Mouse (Mus musculus) kidney, embryonic 16.5 days (tissue): ENCODE results near the gene Fhdc1. TPM values are rescaled to one million over a fixed set of nuclear protein-coding genes. Genes with fewer than 3 reads are reported as not detected.
A peak's percentile ranks its signal among the peaks of the same experiment; 100 is the strongest.

Experiments used
- ATAC-seq: fragments of 200-750 bp; cut with Nextera tagmentation; 2 replicates; pipeline ENCODE4 v1.8.0; 2017; ENCODE audit warnings: moderate TSS enrichment; ENCODE audit not compliant: low FRiP score, low TSS enrichment
- H3K27ac ChIP-seq: fragments of 300-500 bp; sonication (generic); 2 replicates; pipeline ENCODE4 v1.5.1; 2014; ENCODE audit warnings: low read length
- H3K27me3 ChIP-seq: fragments of 300-500 bp; sonication (generic); 2 replicates; pipeline ENCODE4 v1.6.1; 2014; ENCODE audit warnings: low read length, control low read depth, mixed read lengths; ENCODE audit not compliant: insufficient read depth
- H3K36me3 ChIP-seq: fragments of 300-500 bp; sonication (generic); 2 replicates; pipeline ENCODE4 v1.6.1; 2014; ENCODE audit warnings: low read length, control low read depth, mixed read lengths; ENCODE audit not compliant: insufficient read depth
- H3K4me1 ChIP-seq: fragments of 300-500 bp; sonication (generic); 2 replicates; pipeline ENCODE4 v1.6.1; 2014; ENCODE audit warnings: low read length, control low read depth, mixed read lengths; ENCODE audit not compliant: insufficient read depth
- H3K4me2 ChIP-seq: fragments of 300-500 bp; sonication (generic); replicated peaks from 2 replicates; pipeline ENCODE4 v1.6.1; 2014; ENCODE audit warnings: low read depth, low read length
- H3K4me3 ChIP-seq: fragments of 300-500 bp; sonication (generic); 2 replicates; pipeline ENCODE4 v1.5.1; 2014; ENCODE audit warnings: mild to moderate bottlenecking, low read length
- H3K9ac ChIP-seq: fragments of 300-500 bp; sonication (generic); replicated peaks from 2 replicates; pipeline ENCODE4 v1.6.1; 2014; ENCODE audit warnings: low read length
- H3K9me3 ChIP-seq: fragments of 300-500 bp; sonication (generic); 2 replicates; pipeline ENCODE4 v1.6.1; 2016; ENCODE audit warnings: low read length, control low read depth
- WGBS: fragments of 180-500 bp; shearing (Covaris S2); extraction: QIAGEN DNeasy Blood & Tissue Kit; methylation state at CpG from one replicate; pipeline ENCODE4 v1.1.7; 2014; 5-methylcytosine and 5-hydroxymethylcytosine counted together
- polyA plus RNA-seq: library from polyadenylated mRNA; unstranded; fragments of >200 nt; fragmentation: Nextera tagmentation; extraction: Ambion mirVana; gene quantifications from 2 replicates; pipeline ENCODE4 v1.2.1, GENCODE M21; 2015

The Fhdc1 gene
- polyA plus RNA-seq, 1 experiment from 2014 or later: 3.9 TPM

DNA sequence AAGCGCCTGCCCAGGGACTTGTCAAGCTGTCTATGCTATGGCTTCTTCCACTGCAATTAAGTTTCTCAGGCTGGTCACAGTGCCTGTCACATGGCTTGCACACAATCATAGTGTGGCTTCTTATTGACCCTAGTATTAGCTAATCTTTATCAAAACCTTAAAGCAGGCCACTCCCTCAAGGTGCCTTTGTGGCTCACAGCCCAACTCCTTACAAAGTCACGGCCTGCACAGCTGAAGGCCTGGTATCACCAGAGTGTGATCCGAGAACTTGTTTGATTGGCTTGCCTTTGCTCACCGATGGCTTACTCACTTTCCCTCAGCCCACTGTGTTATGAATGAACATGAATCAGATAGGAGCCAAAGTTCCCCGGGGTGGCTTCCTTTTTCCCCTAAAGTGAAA is 52.5 kb downstream of the Fhdc1 start:
- ATAC-seq: no peak
- Histone ChIP-seq H3K9ac (no peak overlapping the region), H3K36me3 (no peaks in the 10 kb centered on the region), H3K27ac (no peak overlapping the region), H3K4me3 (no peak overlapping the region), H3K4me1 (peaks cover 12% of the 10 kb centered on the region), H3K27me3 (no peaks in the 10 kb centered on the region), H3K9me3 (no peaks in the 10 kb centered on the region), H3K4me2 (no peak overlapping the region)
- WGBS: 70% methylated on average over 5 of the region's 5 CpGs

DNA sequence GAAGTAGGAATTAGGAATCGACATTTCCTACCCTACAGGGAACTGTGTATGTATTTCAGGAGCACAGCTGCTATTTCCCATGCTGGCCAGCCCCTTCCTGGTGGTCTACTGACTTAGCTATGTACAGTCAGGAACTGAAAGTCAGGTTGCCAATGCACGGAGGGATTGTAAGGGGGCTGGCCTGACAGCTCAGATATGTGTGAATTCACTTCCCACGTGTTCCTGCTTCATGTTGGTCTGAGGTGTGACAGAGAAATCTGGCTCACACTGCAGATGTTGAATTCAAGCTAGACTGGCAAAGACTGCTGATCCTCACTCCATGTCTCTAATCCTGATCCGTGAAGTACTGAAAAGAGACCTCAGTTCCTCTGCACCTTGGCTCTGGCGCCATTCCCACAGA is 57.9 kb downstream of the Fhdc1 start:
- H3K9ac ChIP-seq: no peak overlapping the region
- no peaks in the 10 kb centered on the region for H3K27me3 ChIP-seq
- no peak overlapping the region for H3K4me3 ChIP-seq
- H3K4me1 ChIP-seq: no peaks in the 10 kb centered on the region
- ATAC-seq: no peak
- H3K9me3 ChIP-seq: no peaks in the 10 kb centered on the region
- H3K27ac ChIP-seq: no peak overlapping the region
- WGBS: 69% methylated on average over 5 of the region's 5 CpGs
- no peaks in the 10 kb centered on the region for H3K36me3 ChIP-seq
- no peak overlapping the region for H3K4me2 ChIP-seq

DNA sequence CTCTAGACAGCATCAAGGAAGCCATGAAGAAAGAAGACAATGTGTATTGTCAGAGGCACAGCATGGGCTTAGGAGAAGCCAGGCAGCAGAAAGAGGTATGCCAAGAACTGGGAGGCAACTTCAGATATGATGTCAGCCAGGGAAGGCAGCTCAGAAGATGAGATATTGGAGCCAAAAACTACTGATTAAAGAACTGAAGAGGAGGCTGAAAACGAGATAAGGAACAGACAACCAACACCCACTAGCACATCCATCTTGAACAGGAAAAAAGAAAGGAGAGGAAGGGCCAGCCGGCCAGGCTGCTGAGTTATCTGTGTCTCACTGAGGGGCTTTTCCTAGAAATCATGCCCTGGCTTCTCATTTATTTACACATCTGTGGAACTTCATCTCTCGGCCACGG is 66.4 kb downstream of the Fhdc1 start:
- no peak for ATAC-seq
- no peak overlapping the region for H3K4me2 ChIP-seq
- H3K36me3 ChIP-seq: no peaks in the 10 kb centered on the region
- no peak overlapping the region for H3K9ac ChIP-seq
- no peaks in the 10 kb centered on the region for H3K9me3 ChIP-seq
- H3K4me3 ChIP-seq: no peak overlapping the region
- 70% methylated on average over 4 of the region's 4 CpGs for WGBS
- no peak overlapping the region for H3K27ac ChIP-seq
- peaks cover 4% of the 10 kb centered on the region; the same call in 1 of the 2 replicates for H3K4me1 ChIP-seq
- no peaks in the 10 kb centered on the region for H3K27me3 ChIP-seq

DNA sequence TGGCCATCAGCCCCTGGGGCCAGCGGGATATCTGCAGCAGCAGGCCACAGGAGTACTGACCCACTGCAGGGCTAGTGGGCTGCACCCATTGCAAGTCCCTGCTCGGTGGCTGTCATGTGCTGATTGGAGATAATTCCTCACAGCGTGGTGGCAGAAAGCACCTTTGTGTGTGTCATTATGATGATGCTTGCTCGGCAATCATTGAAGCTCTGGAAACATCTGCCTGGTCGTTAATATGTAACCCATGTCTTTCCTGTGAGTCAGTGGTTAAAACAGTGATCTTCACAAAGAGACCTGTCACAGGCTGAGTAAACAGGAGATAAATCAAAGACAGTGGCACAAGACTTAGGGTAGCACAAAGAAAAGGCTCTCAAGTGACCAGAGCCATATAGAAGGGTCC is 67.3 kb downstream of the Fhdc1 start:
- Histone ChIP-seq H3K4me2 (no peak overlapping the region), H3K4me3 (no peak overlapping the region), H3K9me3 (no peaks in the 10 kb centered on the region), H3K27me3 (no peaks in the 10 kb centered on the region), H3K27ac (no peak overlapping the region), H3K4me1 (peaks cover 9% of the 10 kb centered on the region; the same call in 1 of the 2 replicates), H3K36me3 (no peaks in the 10 kb centered on the region), H3K9ac (no peak overlapping the region)
- ATAC-seq: peak; percentile 50; the same call in 1 of the 2 replicates
- WGBS: 42% methylated on average over 5 of the region's 5 CpGs

DNA sequence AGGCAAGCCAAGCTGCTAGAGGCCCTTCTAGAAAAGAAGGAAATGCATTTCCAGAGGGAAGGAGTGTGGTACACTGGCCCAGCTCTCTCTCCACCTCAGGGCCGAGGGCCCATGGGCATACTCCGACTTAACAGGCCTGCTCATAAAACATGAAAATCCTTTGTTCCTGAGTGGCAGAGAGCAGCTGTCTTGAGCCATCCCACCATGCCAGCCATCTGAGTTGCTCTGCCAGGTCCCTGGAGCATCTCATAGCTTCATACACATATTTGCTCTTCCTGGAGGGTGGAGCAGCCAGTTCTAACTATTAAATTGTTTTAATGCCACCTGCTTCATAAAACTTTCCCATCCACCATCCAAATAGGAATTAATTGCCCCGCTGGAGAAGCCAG is 70.8 kb downstream of the Fhdc1 start:
- ATAC-seq: no peak
- Histone ChIP-seq H3K9ac (no peak overlapping the region), H3K36me3 (no peaks in the 10 kb centered on the region), H3K4me1 (peaks cover 9% of the 10 kb centered on the region; the same call in 1 of the 2 replicates), H3K27ac (no peak overlapping the region), H3K4me2 (no peak overlapping the region), H3K27me3 (no peaks in the 10 kb centered on the region), H3K9me3 (no peaks in the 10 kb centered on the region), H3K4me3 (no peak overlapping the region)
- 73% methylated on average over 3 of the region's 3 CpGs for WGBS

DNA sequence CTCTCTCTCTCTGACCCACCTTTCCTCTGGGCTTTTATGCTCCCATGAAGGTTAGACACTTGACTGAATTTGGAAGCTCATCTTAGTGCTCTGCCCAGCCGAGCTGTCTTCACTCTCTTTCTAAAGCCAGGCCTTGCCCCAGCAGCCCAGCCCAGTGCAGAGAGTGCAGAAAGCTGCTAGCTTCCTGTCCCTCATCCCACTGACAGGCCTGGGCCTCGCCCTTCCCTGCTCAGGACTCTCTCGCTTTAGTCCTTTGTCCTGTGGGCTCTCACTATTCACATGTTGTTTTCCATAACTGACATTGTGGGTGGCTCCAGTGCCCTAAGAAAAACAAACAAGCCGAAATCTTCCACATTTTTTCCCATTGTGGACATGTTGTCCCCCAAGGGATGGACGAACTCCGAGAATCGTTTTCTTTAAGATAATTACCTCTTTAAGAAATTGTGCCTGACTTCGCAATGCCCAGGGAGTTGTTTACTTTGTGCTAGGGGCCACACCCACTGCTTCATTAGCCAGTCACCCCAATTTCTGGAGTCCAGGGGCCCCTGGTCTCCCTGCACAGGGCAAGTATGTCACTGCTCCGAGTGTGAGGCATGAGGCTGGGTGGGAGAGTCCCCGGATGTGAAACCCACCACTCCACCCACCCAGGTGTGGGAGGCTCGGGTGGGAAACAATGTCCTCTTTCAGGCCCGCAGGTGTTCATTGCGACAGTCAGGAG is 71.3 kb downstream of the Fhdc1 start:
- Histone ChIP-seq H3K4me1 (peaks cover 9% of the 10 kb centered on the region; the same call in 1 of the 2 replicates), H3K27ac (no peak overlapping the region), H3K4me3 (no peak overlapping the region), H3K9me3 (no peaks in the 10 kb centered on the region), H3K27me3 (no peaks in the 10 kb centered on the region), H3K36me3 (no peaks in the 10 kb centered on the region), H3K4me2 (no peak overlapping the region), H3K9ac (no peak overlapping the region)
- peak; percentile 49; the same call in 1 of the 2 replicates for ATAC-seq
- WGBS: 42% methylated on average over 13 of the region's 13 CpGs

DNA sequence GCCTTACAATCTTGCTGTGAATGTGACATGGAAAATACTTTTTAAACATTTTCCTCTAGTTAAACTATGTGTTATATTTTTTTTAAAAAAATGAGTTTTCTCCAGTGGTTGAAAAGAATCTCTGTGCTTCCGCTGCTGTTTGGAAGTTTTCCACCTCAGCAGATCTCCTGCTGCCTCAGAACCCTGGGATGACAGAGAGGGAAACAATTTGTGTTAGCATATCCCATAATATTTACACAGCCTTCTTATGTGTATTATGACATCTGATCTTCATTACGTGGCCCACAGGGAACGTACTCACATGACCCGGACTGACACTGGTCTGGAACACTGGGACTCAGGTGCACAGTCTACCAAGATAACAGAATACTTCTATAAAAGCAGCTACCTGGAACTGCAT is 74.7 kb downstream of the Fhdc1 start:
- no peak overlapping the region for H3K4me2 ChIP-seq
- 84% methylated on average over 4 of the region's 4 CpGs for WGBS
- peaks cover 9% of the 10 kb centered on the region; the same call in 1 of the 2 replicates for H3K4me1 ChIP-seq
- ATAC-seq: no peak
- H3K4me3 ChIP-seq: no peak overlapping the region
- H3K36me3 ChIP-seq: no peaks in the 10 kb centered on the region
- no peak overlapping the region for H3K27ac ChIP-seq
- H3K27me3 ChIP-seq: no peaks in the 10 kb centered on the region
- no peaks in the 10 kb centered on the region for H3K9me3 ChIP-seq
- H3K9ac ChIP-seq: no peak overlapping the region

DNA sequence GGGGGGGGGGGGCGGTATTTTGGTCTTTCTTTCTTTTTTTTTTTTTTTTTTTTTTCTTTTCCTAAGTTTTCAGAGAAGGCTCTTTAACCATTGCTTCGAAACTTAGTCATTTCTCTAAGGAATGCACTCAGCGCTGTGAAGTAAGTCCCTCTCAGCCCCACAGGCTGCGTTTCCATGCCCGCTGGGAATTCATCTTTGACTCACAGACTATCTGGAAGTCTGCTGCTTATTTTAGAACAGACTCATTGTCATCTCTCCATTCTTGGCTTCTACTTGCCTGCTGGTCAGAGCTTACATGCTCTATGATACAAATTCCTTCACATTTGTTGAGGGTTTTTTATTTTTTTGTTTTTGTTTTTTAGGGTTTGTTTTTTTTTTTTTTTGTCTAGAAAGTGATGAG is 76.8 kb downstream of the Fhdc1 start:
- Histone ChIP-seq H3K9ac (no peak overlapping the region), H3K4me3 (no peak overlapping the region), H3K4me1 (no peaks in the 10 kb centered on the region), H3K9me3 (no peaks in the 10 kb centered on the region), H3K36me3 (no peaks in the 10 kb centered on the region), H3K4me2 (no peak overlapping the region), H3K27me3 (no peaks in the 10 kb centered on the region), H3K27ac (no peak overlapping the region)
- WGBS: 64% methylated on average over 5 of the region's 5 CpGs
- ATAC-seq: no peak

DNA sequence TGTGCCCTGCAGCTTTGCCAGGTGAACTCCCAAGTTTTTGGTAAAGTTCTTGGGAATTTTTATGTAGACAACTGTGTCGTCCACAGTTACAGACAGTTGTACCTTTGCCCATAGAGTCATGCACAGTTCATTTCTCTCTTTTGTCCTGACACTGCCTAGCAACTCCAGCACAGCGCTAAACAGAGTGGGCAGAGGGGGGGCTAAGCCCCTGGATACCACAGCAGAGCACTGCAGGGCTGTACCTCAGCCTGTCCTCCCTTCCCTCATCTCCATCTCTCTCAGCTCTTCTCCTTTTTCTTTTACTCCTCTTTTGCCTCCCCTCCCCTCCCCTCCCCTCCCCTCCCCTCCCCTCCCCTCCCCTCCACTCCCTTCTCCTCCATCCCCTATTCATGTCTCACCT is 77.5 kb downstream of the Fhdc1 start:
- H3K4me3 ChIP-seq: no peak overlapping the region
- no peak for ATAC-seq
- H3K36me3 ChIP-seq: no peaks in the 10 kb centered on the region
- H3K9me3 ChIP-seq: no peaks in the 10 kb centered on the region
- no peak overlapping the region for H3K9ac ChIP-seq
- WGBS: 81% methylated on average over 2 of the region's 2 CpGs
- H3K4me2 ChIP-seq: no peak overlapping the region
- no peaks in the 10 kb centered on the region for H3K27me3 ChIP-seq
- H3K4me1 ChIP-seq: no peaks in the 10 kb centered on the region
- no peak overlapping the region for H3K27ac ChIP-seq

DNA sequence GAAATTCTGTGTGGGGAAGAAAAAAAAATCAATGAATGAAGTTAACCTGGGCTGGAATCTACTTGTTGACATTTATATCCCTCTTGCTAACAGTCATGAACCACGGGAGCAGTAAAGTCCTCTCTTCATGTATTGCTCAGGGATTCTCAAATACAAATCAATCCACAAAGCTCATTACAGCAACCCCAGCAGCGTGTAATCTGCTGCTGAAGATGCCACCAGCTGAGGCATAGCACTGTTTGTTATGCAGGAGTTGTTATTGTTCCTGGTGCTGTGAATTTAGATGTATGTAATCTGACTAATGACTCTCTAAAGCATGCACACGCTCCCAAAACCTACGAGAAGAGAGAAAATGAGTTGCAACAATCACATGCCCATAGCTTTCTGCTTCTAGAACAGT is 82.3 kb downstream of the Fhdc1 start:
- 73% methylated on average over 4 of the region's 4 CpGs for WGBS
- no peaks in the 10 kb centered on the region for H3K36me3 ChIP-seq
- H3K9me3 ChIP-seq: no peaks in the 10 kb centered on the region
- H3K4me3 ChIP-seq: no peak overlapping the region
- no peak for ATAC-seq
- H3K9ac ChIP-seq: no peak overlapping the region
- no peaks in the 10 kb centered on the region for H3K27me3 ChIP-seq
- H3K4me2 ChIP-seq: no peak overlapping the region
- H3K4me1 ChIP-seq: no peaks in the 10 kb centered on the region
- H3K27ac ChIP-seq: no peak overlapping the region
